Mouse (Mus musculus) adrenal gland, postnatal 25 days (tissue): ENCODE data around the gene Vmn1r35. TPM values are rescaled to one million over a fixed set of nuclear protein-coding genes. Genes with fewer than 3 reads are reported as not detected.
"Not testable (repeated sequence)": the region's sequence is repeated elsewhere in the genome, so short reads cannot be mapped to it uniquely, and the experiment has no call there.

Source experiments
- DNase-seq: peaks from one replicate; pipeline ENCODE4 v3.0.0; 2021; ENCODE audit warnings: mixed read lengths
- long read RNA-seq: library from polyadenylated mRNA; stranded (forward); transcript quantifications from one replicate; pipeline ENCODE4 v2.0.0, GENCODE M21; 2021
- total RNA-seq: library from RNA; stranded (reverse); gene quantifications from 2 replicates; pipeline ENCODE4 v1.2.3, GENCODE M21; 2021

Vmn1r35 gene
- total RNA-seq = not detected in 2 replicates
- long read RNA-seq = 0 reads

GRCm38 (mm10) chr6:66685806-66686205 is at the start of gene Vmn1r35:
Gene Vmn1r35 (minus strand): TSS chr6:66685906.
- no peak for DNase-seq

GRCm38 (mm10) chr6:66729082-66729481 is 43.4 kb upstream of the Vmn1r35 start, which contains the start of gene Vmn1r37:
Gene Vmn1r37 (plus strand): TSS chr6:66729382.
- DNase-seq = not testable (repeated sequence)

GRCm38 (mm10) chr6:66719068-66719467 is 33.4 kb upstream of the Vmn1r35 start, which contains the start of gene Vmn1r36:
Gene Vmn1r36 (minus strand): TSS chr6:66719168.
- not testable (repeated sequence) for DNase-seq

- no peak for DNase-seq
Observed at GRCm38 (mm10) chr6:66713854-66714253, 28.1 kb upstream of the Vmn1r35 start.

- no peak for DNase-seq
Observed at GRCm38 (mm10) chr6:66708901-66709300, 23.2 kb upstream of the Vmn1r35 start.

GRCm38 (mm10) chr6:66643779-66644178 is 41.9 kb downstream of the Vmn1r35 start, which contains the start of gene Vmn1r34:
Gene Vmn1r34 (minus strand): TSS chr6:66643879.
- no peak for DNase-seq

Other genes starting within 250 kb of the Vmn1r35 start
- gene Mad2l1, start 150.5 kb downstream of the Vmn1r35 start, total RNA-seq = 11.8 and 12.2 TPM in 2 replicates
- not detected in 2 replicates for gene Vmn1r32, start 125.8 kb downstream of the Vmn1r35 start, total RNA-seq
- not detected in 2 replicates for gene Vmn1r33, start 67.6 kb downstream of the Vmn1r35 start, total RNA-seq
- not detected in 2 replicates for gene Vmn1r34, start 42.0 kb downstream of the Vmn1r35 start, total RNA-seq
- gene Vmn1r36, start 33.3 kb upstream of the Vmn1r35 start, total RNA-seq = not detected in 2 replicates
- not detected in 2 replicates for gene Vmn1r37, start 43.5 kb upstream of the Vmn1r35 start, total RNA-seq
- gene Vmn1r38, start 96.7 kb upstream of the Vmn1r35 start, total RNA-seq = not detected in 2 replicates
- not detected in 2 replicates for gene Vmn1r39, start 124.7 kb upstream of the Vmn1r35 start, total RNA-seq
- 81.7 and 91.5 TPM in 2 replicates for gene Gng12, start 210.5 kb upstream of the Vmn1r35 start, total RNA-seq